ENCODE assay signal across 9 mouse cellular contexts in the genomic region with DNA sequence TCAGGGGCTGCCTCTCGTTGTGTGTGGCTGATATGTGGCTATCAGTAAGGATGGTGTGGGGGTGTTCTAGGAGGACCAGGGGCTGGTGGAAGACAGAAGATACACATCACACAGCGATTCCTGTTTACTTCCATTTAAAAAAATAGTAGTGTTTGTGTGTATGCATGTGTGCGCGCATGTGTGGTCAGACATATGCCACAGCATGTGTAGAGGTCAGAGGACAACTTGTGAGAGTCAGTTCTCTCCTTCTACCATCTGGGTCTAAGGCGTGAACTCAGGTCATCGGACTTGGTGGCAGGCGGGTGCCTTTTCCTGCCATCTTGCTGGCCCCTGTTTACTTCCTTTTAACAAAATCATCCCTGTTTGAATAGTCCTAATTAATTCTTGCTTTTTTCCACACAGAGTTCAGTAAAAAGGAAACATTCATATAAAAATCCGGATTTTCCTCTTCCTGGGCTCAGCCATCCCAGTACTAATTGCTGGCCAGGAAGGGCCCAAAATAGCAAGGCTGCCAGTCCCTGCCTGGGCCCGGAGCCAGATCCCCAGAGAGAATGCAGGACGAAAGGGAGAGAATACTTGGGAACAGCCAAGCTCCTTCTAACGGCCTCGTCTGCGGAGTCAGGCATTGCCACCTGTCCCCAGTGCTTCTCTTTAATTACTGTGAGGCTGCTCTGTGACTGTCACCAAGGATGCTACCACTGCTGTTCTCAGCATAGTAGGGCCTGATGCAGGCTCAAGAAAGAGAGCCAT.
DNase-seq lines count a peak whose midpoint lies in the region; ATAC-seq and TF ChIP-seq lines count a peak whose summit lies in the region.
"Had no signal": no experiment of that assay in that cellular context is flagged by ENCODE, and none has a peak within 500 bp of the region (broad histone marks: within the 10 kb centered on the region; RNA-seq: fewer than 3 reads in every experiment).

No protein-coding gene starts in this region.

- H3K27ac ChIP-seq in midbrain, embryonic 16.5 days (ENCODE audit: low read length), result peak overlapping the region; percentile 62
- no peak overlapping the region for H3K27ac ChIP-seq in thymus, adult 2 months (ENCODE audit: control insufficient read depth, insufficient read depth, low read length)

- peaks cover 26% of the 10 kb centered on the region for H3K4me1 ChIP-seq in midbrain, embryonic 16.5 days (ENCODE audit: control insufficient read depth, insufficient read depth, low read length)
- H3K4me1 ChIP-seq in thymus, adult 2 months (replicated peaks; ENCODE audit: control insufficient read depth, insufficient read depth, low read length), result peaks cover 24% of the 10 kb centered on the region

- H3K9me3 ChIP-seq in midbrain, embryonic 16.5 days (replicated peaks; ENCODE audit: control insufficient read depth, low read length, poor library complexity, severe bottlenecking), result no peaks in the 10 kb centered on the region

- no peak for TF ChIP-seq POLR2A in thymus, adult 2 months (IDR thresholded peaks at IDR 0.05; ENCODE audit: control insufficient read depth, extremely low read depth, insufficient read depth, low read length, poor library complexity)

- no peaks in the 10 kb centered on the region for H3K27me3 ChIP-seq in midbrain, embryonic 16.5 days (ENCODE audit: control insufficient read depth, insufficient read depth, low read depth, low read length)
- no peaks in the 10 kb centered on the region for H3K27me3 ChIP-seq in thymus, adult 2 months (ENCODE audit: control insufficient read depth, insufficient read depth, low read length)
- H3K27me3 ChIP-seq: Patski had no signal

- 0 out of 2 replicates have a peak, but pooled peaks have one; percentile 22 for ATAC-seq in midbrain, embryonic 16.5 days
- ATAC-seq: Patski had no signal

- H3K36me3 ChIP-seq in midbrain, embryonic 16.5 days (ENCODE audit: control insufficient read depth, insufficient read depth, low read length), result no peaks in the 10 kb centered on the region
- H3K36me3 ChIP-seq in thymus, adult 2 months (ENCODE audit: control insufficient read depth, insufficient read depth, low read length), result no peaks in the 10 kb centered on the region

- DNase-seq in MN1 (ENCODE audit: low spot score), result peak; percentile 91
- DNase-seq in adrenal gland, postnatal 36 days, result peak; percentile 86 to 88
- DNase-seq in frontal cortex, postnatal 10 days (ENCODE audit: low spot score in 2 of 2), result peak; percentile 77 to 79
- peak; percentile 42 for DNase-seq in heart, postnatal 25 days (ENCODE audit: low spot score)
- peak; percentile 82 to 84 for DNase-seq in layer of hippocampus, adult 8-10 months (ENCODE audit: low spot score in 2 of 2)
- no peak for DNase-seq in thymus, adult 2 months
- no peak for DNase-seq in thymus, postnatal 25 days

- intact Hi-C loops in heart, postnatal 25 days (cut with DNase I), result loop anchor here (5.0 kb wide), 2 partner anchors 52 to 208 kb away; no protein-coding TSS in a partner anchor

- no peak overlapping the region for H3K4me3 ChIP-seq in midbrain, embryonic 16.5 days (ENCODE audit: low read depth, low read length)
- no peak overlapping the region for H3K4me3 ChIP-seq in thymus, adult 2 months (ENCODE audit: control insufficient read depth, insufficient read depth, low read length)

- no peak overlapping the region for H3K4me2 ChIP-seq in midbrain, embryonic 16.5 days (ENCODE audit: low read length)

- no peak for TF ChIP-seq CTCF in thymus, adult 2 months (IDR thresholded peaks at IDR 0.05; ENCODE audit: borderline replicate concordance, control insufficient read depth, extremely low read depth, insufficient read depth, low read length, poor library complexity)

- 50% methylated on average over 13 of the region's 13 CpGs for WGBS in midbrain, embryonic 16.5 days
- 95% methylated on average over 13 of the region's 13 CpGs for WGBS in thymus, adult 2 months

- H3K9ac ChIP-seq in midbrain, embryonic 16.5 days (ENCODE audit: low read depth, low read length), result no peak overlapping the region

Comparison
In these comparisons a context has a peak if more than half of its experiments do, and no peak if none do; other contexts are left out.
1. DNase-seq: peak in MN1 (single experiment), adrenal gland, postnatal 36 days (2 of 2), frontal cortex, postnatal 10 days (2 of 2), heart, postnatal 25 days (single experiment) and layer of hippocampus, adult 8-10 months (2 of 2); none in thymus, adult 2 months (single experiment) and thymus, postnatal 25 days (single experiment).